Mouse (Mus musculus): ENCODE measurements around the gene Rnf169.

Gene Rnf169

GRCm38 (mm10) chr7:99980132-99980591, at the start of gene Rnf169:
Gene Rnf169, minus strand, starts transcription at chr7:99980448.
- DNase-seq (ENCODE audit: low spot score in 2 of 2) = peak; percentile 81 to 93

DNA sequence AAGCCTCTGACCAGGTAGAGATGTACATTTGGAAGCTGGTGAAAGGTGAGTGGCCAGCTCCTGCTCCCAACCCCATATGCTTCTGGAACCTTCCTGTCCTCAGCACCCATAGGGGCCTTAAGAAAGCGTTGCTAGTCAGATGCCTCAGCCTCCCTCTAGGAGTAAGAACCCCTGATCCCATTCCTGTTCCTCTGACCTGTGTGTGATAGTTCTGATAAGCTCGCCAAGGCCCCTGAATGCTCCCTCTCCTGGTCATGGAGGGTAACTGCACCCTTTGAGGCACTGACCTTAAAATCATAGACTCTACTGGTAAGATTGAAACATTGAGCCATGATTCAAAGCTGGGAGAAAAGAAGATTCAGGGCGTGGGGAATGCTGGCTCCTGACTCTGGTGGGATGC, 49.1 kb upstream of the Rnf169 start:
- DNase-seq (ENCODE audit: low spot score in 2 of 2) = peak; percentile 23 to 45

- DNase-seq (ENCODE audit: low spot score in 2 of 2) = no peak
Observed at GRCm38 (mm10) chr7:100027353-100027752, 47.1 kb upstream of the Rnf169 start.

- no peak for DNase-seq (ENCODE audit: low spot score in 2 of 2)
Observed at GRCm38 (mm10) chr7:100017056-100017455, 36.8 kb upstream of the Rnf169 start.

GRCm38 (mm10) chr7:100014123-100014600, 33.9 kb upstream of the Rnf169 start:
- no peak for DNase-seq (ENCODE audit: low spot score in 2 of 2)

DNA sequence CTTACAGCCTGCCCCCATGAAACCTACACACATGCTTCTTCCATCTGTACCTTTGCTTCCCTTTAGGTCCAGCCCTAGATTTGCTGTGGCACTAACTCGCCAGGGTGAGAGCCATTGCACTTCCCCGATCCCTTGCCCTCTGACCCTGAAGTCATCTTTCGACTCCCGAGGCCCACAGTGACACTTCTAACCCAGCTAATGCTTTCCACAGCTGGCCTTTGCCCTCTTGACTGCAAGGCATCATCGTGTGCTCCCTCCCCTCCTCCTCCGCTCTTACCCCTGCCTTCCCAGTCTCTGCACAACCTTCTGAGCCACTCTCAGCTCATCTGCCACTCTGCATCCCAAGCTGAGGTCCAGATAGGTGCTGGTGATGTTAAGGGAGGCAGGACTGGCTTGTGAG, 32.3 kb upstream of the Rnf169 start:
- DNase-seq (ENCODE audit: low spot score in 2 of 2) = no peak

DNA sequence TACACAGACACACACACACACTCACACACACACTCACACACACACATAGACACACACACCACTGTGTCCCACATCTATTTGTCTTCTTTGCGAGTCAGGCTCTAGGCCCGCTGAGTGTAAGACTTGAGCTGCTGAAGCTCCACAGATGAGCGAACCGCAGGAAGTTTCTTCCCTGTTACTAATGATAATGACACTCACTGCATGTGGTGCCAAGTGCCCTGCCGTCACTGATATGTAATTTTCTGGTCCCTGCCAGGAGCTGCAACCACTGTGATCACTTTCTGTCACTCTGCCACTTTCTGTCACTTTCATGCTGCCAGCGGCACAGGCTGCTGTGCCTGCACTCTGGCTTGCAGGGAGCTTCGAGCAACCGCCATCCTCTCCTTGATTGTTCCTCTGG, 31.8 kb upstream of the Rnf169 start:
- DNase-seq (ENCODE audit: low spot score in 2 of 2) = no peak

GRCm38 (mm10) chr7:100010711-100011110, 30.5 kb upstream of the Rnf169 start:
- DNase-seq (ENCODE audit: low spot score in 2 of 2) = no peak

GRCm38 (mm10) chr7:100009640-100010039, 29.4 kb upstream of the Rnf169 start:
- peak; percentile 40 to 71 for DNase-seq (ENCODE audit: low spot score in 2 of 2)

DNA sequence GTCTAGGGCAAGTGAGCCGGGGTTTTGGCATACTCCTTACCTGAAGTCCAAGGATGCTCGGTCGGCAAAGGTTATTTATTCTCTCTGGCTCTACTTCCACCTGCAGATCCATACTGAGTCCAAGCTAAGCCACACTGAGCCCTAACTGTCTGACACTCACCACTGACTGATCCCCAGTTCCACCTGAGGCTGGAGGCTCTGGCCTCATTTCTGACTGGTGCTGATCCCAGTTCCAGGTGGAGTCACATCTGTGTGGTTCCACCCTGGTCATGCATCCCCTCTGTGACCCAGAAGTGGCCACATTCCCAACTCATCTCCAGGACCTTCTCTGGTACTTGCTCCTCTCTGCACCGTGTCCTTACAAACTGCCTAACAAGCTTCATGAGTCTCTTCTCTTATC, 28.5 kb upstream of the Rnf169 start:
- DNase-seq (ENCODE audit: low spot score in 2 of 2) = no peak

DNA sequence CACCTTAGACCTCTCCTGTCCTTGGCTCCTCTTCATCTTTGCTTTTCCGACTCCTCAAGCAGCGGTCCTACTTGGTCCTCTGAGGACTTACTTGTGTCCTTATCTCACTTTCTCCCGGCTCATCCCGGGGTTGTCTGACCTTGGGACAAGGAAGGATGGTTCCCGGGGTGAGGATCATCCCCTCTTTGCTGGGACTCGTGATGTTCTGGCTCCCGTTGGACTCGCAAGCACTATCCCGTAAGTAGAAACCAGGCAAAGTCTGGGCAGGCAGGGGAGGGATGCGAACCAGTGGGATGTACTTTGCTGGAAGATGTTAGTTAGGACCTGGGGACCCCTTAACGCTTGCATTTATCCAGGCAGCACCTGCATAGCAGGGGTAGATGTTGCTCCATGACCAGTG, 26.2 kb upstream of the Rnf169 start:
- no peak for DNase-seq (ENCODE audit: low spot score in 2 of 2)

- no peak for DNase-seq (ENCODE audit: low spot score in 2 of 2)
Observed at GRCm38 (mm10) chr7:100005790-100006189, 25.5 kb upstream of the Rnf169 start, which contains the start of gene Chrdl2. Gene Chrdl2, plus strand, starts transcription at chr7:100006172.

GRCm38 (mm10) chr7:100003781-100004180, 23.5 kb upstream of the Rnf169 start:
- peak in 1 of 2 experiments; percentile 43 for DNase-seq (ENCODE audit: low spot score in 2 of 2)

- DNase-seq (ENCODE audit: low spot score in 2 of 2) = no peak
Observed at GRCm38 (mm10) chr7:99998668-99999067, 18.4 kb upstream of the Rnf169 start.

- DNase-seq (ENCODE audit: low spot score in 2 of 2) = no peak
Observed at GRCm38 (mm10) chr7:99995186-99995585, 14.9 kb upstream of the Rnf169 start.

GRCm38 (mm10) chr7:99993159-99993558, 12.9 kb upstream of the Rnf169 start:
- DNase-seq (ENCODE audit: low spot score in 2 of 2) = no peak

DNA sequence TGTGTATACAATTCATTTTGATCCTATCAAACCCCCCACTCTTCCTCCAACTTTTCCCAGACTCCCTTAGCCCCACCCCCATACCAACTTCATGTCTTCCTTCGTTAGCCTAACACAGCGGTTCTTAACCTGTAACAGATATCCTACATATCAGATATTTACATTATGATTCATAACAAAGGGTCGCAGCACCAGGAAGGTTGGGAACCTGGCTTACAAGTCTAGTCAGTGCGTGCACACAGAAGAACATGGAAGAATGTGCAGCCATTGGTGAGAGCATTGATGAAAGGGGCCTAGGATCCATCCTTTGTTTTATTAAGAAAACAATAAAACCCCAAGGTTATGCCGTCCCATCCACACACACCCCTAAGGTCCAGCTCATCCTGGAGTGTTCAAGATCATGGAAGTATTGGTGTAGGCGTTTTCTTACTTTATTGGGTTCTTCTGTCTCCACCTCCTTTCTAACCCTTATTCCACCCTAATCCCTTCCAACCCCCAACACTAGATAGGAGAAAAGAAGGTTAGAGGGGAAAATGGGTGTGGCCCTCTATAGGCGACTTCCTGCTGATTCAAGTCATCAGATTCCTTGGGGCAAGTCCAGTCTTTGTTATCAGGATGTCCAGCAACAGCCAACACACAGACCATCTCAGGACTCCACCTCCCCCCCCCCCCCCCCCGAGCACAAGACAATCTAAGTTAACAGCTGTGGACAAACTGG, 10.9 kb upstream of the Rnf169 start:
- no peak for DNase-seq (ENCODE audit: low spot score in 2 of 2)

GRCm38 (mm10) chr7:99989844-99990760, 9.9 kb upstream of the Rnf169 start:
- DNase-seq (ENCODE audit: low spot score in 2 of 2) = no peak

DNA sequence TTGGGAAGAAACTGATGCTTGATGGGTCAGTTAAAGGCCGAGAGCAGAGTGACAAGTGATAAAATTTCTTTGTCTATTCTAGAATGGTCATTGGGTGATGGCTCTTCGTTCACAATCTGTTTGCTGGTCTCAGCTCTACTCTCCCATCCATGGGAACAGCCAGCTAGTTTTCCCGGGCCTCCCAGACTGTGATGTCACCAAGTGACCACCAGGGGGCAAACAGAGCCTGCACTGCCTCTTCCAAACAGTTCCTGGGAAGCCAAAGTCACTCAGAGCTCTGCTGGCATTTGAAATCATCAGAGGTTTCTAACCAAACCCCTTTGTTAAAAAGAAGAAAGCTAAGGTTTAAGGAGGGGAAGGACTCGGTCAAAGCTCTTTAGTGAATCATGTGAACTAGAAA, 8.5 kb upstream of the Rnf169 start:
- peak; percentile 33 to 56 for DNase-seq (ENCODE audit: low spot score in 2 of 2)

DNA sequence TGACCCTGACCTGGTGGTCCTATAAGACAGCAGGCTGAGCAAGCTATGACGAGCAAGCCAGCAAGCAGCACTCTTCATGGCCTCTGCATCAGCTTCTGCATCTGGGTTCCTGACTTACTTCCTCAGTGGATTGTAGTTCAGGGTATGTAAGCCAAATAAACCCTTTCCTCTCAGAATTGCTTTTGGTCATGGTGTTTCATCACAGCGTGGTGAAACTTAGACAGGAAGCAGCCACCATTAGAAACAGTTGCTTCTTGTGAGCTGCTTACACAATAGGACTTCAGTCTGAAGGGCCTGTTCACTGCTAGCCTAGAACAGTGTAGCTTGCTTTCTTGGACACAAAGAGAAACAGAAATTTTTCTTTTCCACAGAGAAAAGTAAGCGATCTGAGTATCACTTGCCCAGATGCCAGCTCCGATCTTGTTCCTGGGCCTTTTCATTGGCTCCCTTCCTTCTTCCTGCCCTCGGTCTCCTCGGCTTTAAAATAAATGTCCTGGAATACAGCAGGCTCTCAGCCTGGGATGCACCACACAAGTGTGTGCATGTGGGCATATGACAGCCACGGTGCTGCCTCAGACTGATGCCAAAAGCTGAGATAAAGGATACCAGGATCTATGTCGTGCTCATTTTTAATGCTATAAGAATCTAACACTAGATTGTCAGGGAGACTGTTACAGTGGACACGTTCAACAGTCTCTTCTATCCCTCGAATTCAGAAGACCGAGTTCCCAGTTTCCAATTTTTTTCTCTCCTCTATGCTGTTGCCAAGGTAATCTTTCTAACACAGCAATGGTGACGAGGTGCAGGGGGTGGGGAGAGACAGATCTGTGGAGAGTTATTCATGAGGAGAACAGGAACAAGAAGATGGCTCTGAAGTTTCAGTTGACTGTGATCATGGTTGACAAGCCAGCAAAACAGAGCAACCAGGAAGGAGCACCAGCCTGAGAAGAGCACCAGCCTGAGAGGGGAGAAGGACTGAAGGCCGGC, 2.3 kb upstream of the Rnf169 start:
- no peak for DNase-seq (ENCODE audit: low spot score in 2 of 2)

- DNase-seq (ENCODE audit: low spot score in 2 of 2) = no peak
Observed at GRCm38 (mm10) chr7:99981311-99981710, 1.1 kb upstream of the Rnf169 start.

All from spleen, postnatal 10 days (tissue).